Mouse (Mus musculus): ENCODE results near the gene Kif23. TPM values are rescaled to one million over a fixed set of nuclear protein-coding genes. Genes with fewer than 3 reads are reported as not detected.

Gene Kif23
- polyA plus RNA-seq, 1 experiment = 6.4 TPM

GRCm38 (mm10) chr9:61952241-61952640 is 5.7 kb upstream of the Kif23 start:
- TF ChIP-seq GATA1 (IDR thresholded peaks at IDR 0.05; ENCODE audit: borderline replicate concordance, low read length) (no peak), FLI1 (IDR thresholded peaks at IDR 0.05; ENCODE audit: low read length) (no peak)
- Histone ChIP-seq H3K9me3 (no peaks in the 10 kb centered on the region), H3K27me3 (replicated peaks) (peaks cover 67% of the 10 kb centered on the region)

GRCm38 (mm10) chr9:61947402-61948346 is 1.1 kb upstream of the Kif23 start:
- H3K4me1 ChIP-seq = peaks cover 22% of the 10 kb centered on the region
- TF ChIP-seq GATA1 (IDR thresholded peaks at IDR 0.05; ENCODE audit: borderline replicate concordance, low read length) (no peak), FLI1 (IDR thresholded peaks at IDR 0.05; ENCODE audit: low read length) (no peak)
- no peaks in the 10 kb centered on the region for H3K9me3 ChIP-seq
- peaks cover 14% of the 10 kb centered on the region for H3K36me3 ChIP-seq (replicated peaks; ENCODE audit: low read length)
- peak overlapping the region; percentile 86 for H3K4me3 ChIP-seq (replicated peaks)
- peaks cover 34% of the 10 kb centered on the region for H3K27me3 ChIP-seq (replicated peaks)

More at GRCm38 (mm10) chr9:61952241-61952640, 5.7 kb upstream of the Kif23 start:
- peaks cover 10% of the 10 kb centered on the region for H3K4me1 ChIP-seq
- no peaks in the 10 kb centered on the region for H3K36me3 ChIP-seq (replicated peaks; ENCODE audit: low read length)
- no peak overlapping the region for H3K4me3 ChIP-seq (replicated peaks)

GRCm38 (mm10) chr9:61945973-61946611 is 482 bp downstream of the Kif23 start:
- Histone ChIP-seq H3K27me3 (replicated peaks) (peaks cover 24% of the 10 kb centered on the region), H3K36me3 (replicated peaks; ENCODE audit: low read length) (peaks cover 28% of the 10 kb centered on the region), H3K4me1 (peaks cover 34% of the 10 kb centered on the region), H3K9me3 (no peaks in the 10 kb centered on the region), H3K4me3 (replicated peaks) (peak overlapping the region; percentile 97)
- no peak for TF ChIP-seq FLI1 (IDR thresholded peaks at IDR 0.05; ENCODE audit: low read length)
- TF ChIP-seq GATA1 (IDR thresholded peaks at IDR 0.05; ENCODE audit: borderline replicate concordance, low read length) = no peak

- H3K27me3 ChIP-seq (replicated peaks) = peaks cover 1% of the 10 kb centered on the region
- TF ChIP-seq FLI1 (IDR thresholded peaks at IDR 0.05; ENCODE audit: low read length) (no peak), GATA1 (IDR thresholded peaks at IDR 0.05; ENCODE audit: borderline replicate concordance, low read length) (no peak)
- H3K4me3 ChIP-seq (replicated peaks) = no peak overlapping the region
- peaks cover 26% of the 10 kb centered on the region for H3K4me1 ChIP-seq
- no peaks in the 10 kb centered on the region for H3K9me3 ChIP-seq
- peaks cover 77% of the 10 kb centered on the region for H3K36me3 ChIP-seq (replicated peaks; ENCODE audit: low read length)
Observed at GRCm38 (mm10) chr9:61941054-61941453, 5.5 kb downstream of the Kif23 start.

- TF ChIP-seq FLI1 (IDR thresholded peaks at IDR 0.05; ENCODE audit: low read length) (no peak), GATA1 (IDR thresholded peaks at IDR 0.05; ENCODE audit: borderline replicate concordance, low read length) (no peak)
- peaks cover 2% of the 10 kb centered on the region for H3K27me3 ChIP-seq (replicated peaks)
- H3K36me3 ChIP-seq (replicated peaks; ENCODE audit: low read length) = peaks cover 87% of the 10 kb centered on the region
- H3K9me3 ChIP-seq = no peaks in the 10 kb centered on the region
- peaks cover 22% of the 10 kb centered on the region for H3K4me1 ChIP-seq
- no peak overlapping the region for H3K4me3 ChIP-seq (replicated peaks)
Observed at GRCm38 (mm10) chr9:61933333-61933732, 13.2 kb downstream of the Kif23 start.

GRCm38 (mm10) chr9:61932009-61932408 is 14.6 kb downstream of the Kif23 start:
- Histone ChIP-seq H3K4me3 (replicated peaks) (no peak overlapping the region), H3K27me3 (replicated peaks) (peaks cover 2% of the 10 kb centered on the region), H3K4me1 (peaks cover 26% of the 10 kb centered on the region), H3K9me3 (no peaks in the 10 kb centered on the region), H3K36me3 (replicated peaks; ENCODE audit: low read length) (peaks cover 84% of the 10 kb centered on the region)
- TF ChIP-seq FLI1 (IDR thresholded peaks at IDR 0.05; ENCODE audit: low read length) = no peak
- TF ChIP-seq GATA1 (IDR thresholded peaks at IDR 0.05; ENCODE audit: borderline replicate concordance, low read length) = no peak

GRCm38 (mm10) chr9:61925086-61925660 is 21.4 kb downstream of the Kif23 start:
- no peak overlapping the region for H3K4me3 ChIP-seq (replicated peaks)
- no peaks in the 10 kb centered on the region for H3K9me3 ChIP-seq
- no peaks in the 10 kb centered on the region for H3K27me3 ChIP-seq (replicated peaks)
- peaks cover 92% of the 10 kb centered on the region for H3K36me3 ChIP-seq (replicated peaks; ENCODE audit: low read length)
- TF ChIP-seq GATA1 (IDR thresholded peaks at IDR 0.05; ENCODE audit: borderline replicate concordance, low read length) = no peak
- no peak for TF ChIP-seq FLI1 (IDR thresholded peaks at IDR 0.05; ENCODE audit: low read length)
- H3K4me1 ChIP-seq = peaks cover 4% of the 10 kb centered on the region

GRCm38 (mm10) chr9:61920331-61920730 is 26.2 kb downstream of the Kif23 start:
- H3K27me3 ChIP-seq (replicated peaks) = no peaks in the 10 kb centered on the region
- TF ChIP-seq GATA1 (IDR thresholded peaks at IDR 0.05; ENCODE audit: borderline replicate concordance, low read length) (no peak), FLI1 (IDR thresholded peaks at IDR 0.05; ENCODE audit: low read length) (no peak)
- no peaks in the 10 kb centered on the region for H3K9me3 ChIP-seq
- H3K4me3 ChIP-seq (replicated peaks) = no peak overlapping the region
- H3K4me1 ChIP-seq = no peaks in the 10 kb centered on the region; the same call in 1 of the 2 replicates
- peaks cover 88% of the 10 kb centered on the region for H3K36me3 ChIP-seq (replicated peaks; ENCODE audit: low read length)

GRCm38 (mm10) chr9:61919464-61919863 is 27.1 kb downstream of the Kif23 start:
- Histone ChIP-seq H3K36me3 (replicated peaks; ENCODE audit: low read length) (peaks cover 79% of the 10 kb centered on the region), H3K4me1 (peaks cover 3% of the 10 kb centered on the region; the same call in 1 of the 2 replicates), H3K27me3 (replicated peaks) (no peaks in the 10 kb centered on the region), H3K4me3 (replicated peaks) (no peak overlapping the region), H3K9me3 (no peaks in the 10 kb centered on the region)
- TF ChIP-seq FLI1 (IDR thresholded peaks at IDR 0.05; ENCODE audit: low read length) (no peak), GATA1 (IDR thresholded peaks at IDR 0.05; ENCODE audit: borderline replicate concordance, low read length) (no peak)
